Mouse (Mus musculus) embryonic fibroblast, embryonic 13.5 days (primary cell): Measurements from ENCODE around the gene Ttc8.

ENCODE experiments used
- CTCF ChIP-seq: IDR thresholded peaks from 2 replicates; pipeline ENCODE4 v1.5.1; 2011; ENCODE audit warnings: mild to moderate bottlenecking, control low read depth, low read length, moderate library complexity, borderline replicate concordance; ENCODE audit not compliant: insufficient read depth
- POLR2A ChIP-seq: IDR thresholded peaks from 2 replicates; pipeline ENCODE4 v1.6.1; 2011; ENCODE audit warnings: low read depth, mild to moderate bottlenecking, control low read depth, low read length, moderate library complexity

- no peak for TF ChIP-seq POLR2A
- no peak for TF ChIP-seq CTCF
These were observed 38.6 kb upstream of the Ttc8 start for GRCm38 (mm10) chr12:98881796-98882195.
